Mouse (Mus musculus): ENCODE data around the gene Vmn2r-ps159. TPM values are rescaled to one million over a fixed set of nuclear protein-coding genes. Genes with fewer than 3 reads are reported as not detected.

Vmn2r-ps159 gene
- polyA plus RNA-seq (2012; rRNA removed): not detected in 2 replicates

DNA sequence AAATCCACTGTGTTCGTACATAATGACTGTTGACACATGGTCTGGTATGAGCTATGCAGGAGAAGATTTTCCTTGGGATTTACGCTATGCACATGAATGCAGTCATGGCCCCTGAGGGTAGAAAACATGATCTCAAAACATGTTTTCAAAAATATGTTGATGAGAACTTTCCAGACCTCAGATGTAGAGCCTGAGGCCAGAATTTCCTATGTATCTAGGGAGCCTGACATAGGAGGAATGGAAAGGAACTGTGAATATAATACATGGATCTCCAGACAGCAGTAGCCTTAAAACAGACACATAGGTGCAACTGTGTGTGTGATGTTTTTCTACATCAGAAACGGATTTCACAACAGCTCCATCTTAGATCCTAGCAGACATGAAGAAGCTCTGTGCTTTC lies at the start of gene Vmn2r-ps159:
TSS of gene Vmn2r-ps159 (plus strand) at position 301 of the 400 bp plus-strand sequence.

Other genes with a start within 250 kb of the Vmn2r-ps159 start
- 9.1 and 9.9 TPM in 2 replicates for gene 9430015G10Rik, start 221.1 kb upstream of the Vmn2r-ps159 start, polyA plus RNA-seq (2012; rRNA removed)
- gene Rnf223, start 200.6 kb upstream of the Vmn2r-ps159 start, polyA plus RNA-seq (2012; rRNA removed): 0.14 and 0.21 TPM in 2 replicates
- 19.8 and 22.7 TPM in 2 replicates for gene Agrn, start 133.6 kb upstream of the Vmn2r-ps159 start, polyA plus RNA-seq (2012; rRNA removed)
- 100 and 213 TPM in 2 replicates for gene Isg15, start 130.3 kb upstream of the Vmn2r-ps159 start, polyA plus RNA-seq (2012; rRNA removed)
- gene AW011738, start 127.8 kb upstream of the Vmn2r-ps159 start, polyA plus RNA-seq (2012; rRNA removed): 2.5 and 3.4 TPM in 2 replicates
- gene Perm1, start 115.2 kb upstream of the Vmn2r-ps159 start, polyA plus RNA-seq (2012; rRNA removed): 0.12 TPM in 2 replicates
- 7.3 and 8.4 TPM in 2 replicates for gene Plekhn1, start 96.2 kb upstream of the Vmn2r-ps159 start, polyA plus RNA-seq (2012; rRNA removed)
- 38.7 and 42.0 TPM in 2 replicates for gene Noc2l, start 95.1 kb upstream of the Vmn2r-ps159 start, polyA plus RNA-seq (2012; rRNA removed)
- gene Samd11, start 75.4 kb upstream of the Vmn2r-ps159 start, polyA plus RNA-seq (2012; rRNA removed): 25.0 and 28.5 TPM in 2 replicates